Comparison of ENCODE assay signal across 14 mouse cellular contexts in the genomic region with DNA sequence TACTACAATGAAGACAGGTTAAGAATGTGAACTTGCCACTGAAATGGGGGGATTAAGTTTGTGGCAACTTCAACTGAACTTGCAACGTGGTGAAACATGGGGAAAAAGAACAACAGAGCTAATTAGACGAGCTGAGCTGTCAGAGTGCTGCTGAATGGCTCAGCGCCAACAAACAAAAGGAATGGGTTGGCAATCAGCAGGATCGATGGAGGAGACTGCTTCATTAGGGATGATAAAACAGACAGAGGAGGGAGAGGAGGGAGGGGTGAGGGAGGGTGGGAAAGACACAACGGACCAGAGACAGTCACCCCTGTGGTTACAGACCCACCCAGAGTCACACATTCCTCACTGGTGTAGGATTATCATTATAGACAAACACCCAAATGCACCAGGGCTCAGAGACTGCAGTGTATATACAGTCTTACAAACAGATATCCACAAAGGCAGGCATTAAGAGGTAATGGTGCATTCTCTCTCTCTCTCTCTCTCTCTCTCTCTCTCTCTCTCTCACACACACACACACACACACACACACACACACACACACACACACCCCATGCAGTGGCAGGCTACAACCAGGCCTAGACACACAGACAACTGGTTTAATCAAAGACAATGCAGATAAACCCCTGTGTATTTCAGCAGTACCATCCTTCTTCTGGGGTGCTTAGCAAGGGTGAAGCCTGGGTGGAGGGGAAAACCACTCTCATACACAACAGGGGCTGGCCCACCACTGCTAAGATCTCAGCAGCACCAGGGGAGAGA. TPM values are rescaled to one million over a fixed set of nuclear protein-coding genes. Genes with fewer than 3 reads are reported as not detected.
DNase-seq lines count a peak whose midpoint lies in the region; ATAC-seq lines count a peak whose summit lies in the region.
"Had no signal": no experiment of that assay in that cellular context is flagged by ENCODE, and none has a peak within 500 bp of the region (broad histone marks: within the 10 kb centered on the region; RNA-seq: fewer than 3 reads in every experiment).

No protein-coding gene starts in this region.

- H3K4me3 ChIP-seq in embryonic facial prominence, embryonic 10.5 days, result no peak overlapping the region
- H3K4me3 ChIP-seq in hindbrain, embryonic 12.5 days, result no peak overlapping the region
- H3K4me3 ChIP-seq in midbrain, embryonic 11.5 days (ENCODE audit: low read depth, low read length), result no peak overlapping the region
- H3K4me3 ChIP-seq: heart, embryonic 12.5 days; myocyte; stomach, embryonic 15.5 days had no signal

- H3K9ac ChIP-seq in hindbrain, embryonic 12.5 days, result no peak overlapping the region
- no peak overlapping the region for H3K9ac ChIP-seq in midbrain, embryonic 11.5 days (ENCODE audit: low read length)
- H3K9ac ChIP-seq: heart, embryonic 12.5 days; stomach, embryonic 15.5 days had no signal

- H3K27me3 ChIP-seq in embryonic facial prominence, embryonic 10.5 days (replicated peaks; ENCODE audit: low read depth, poor library complexity, severe bottlenecking), result peaks cover 9% of the 10 kb centered on the region; the same call in 1 of the 2 replicates
- peaks cover 9% of the 10 kb centered on the region; the same call in 1 of the 2 replicates for H3K27me3 ChIP-seq in hindbrain, embryonic 12.5 days
- no peaks in the 10 kb centered on the region for H3K27me3 ChIP-seq in midbrain, embryonic 11.5 days (ENCODE audit: control insufficient read depth, insufficient read depth, low read length)
- H3K27me3 ChIP-seq: CH12.LX; heart, embryonic 12.5 days; stomach, embryonic 15.5 days had no signal

- H3K27ac ChIP-seq in embryonic facial prominence, embryonic 10.5 days (replicated peaks), result peak overlapping the region; percentile 48
- H3K27ac ChIP-seq in hindbrain, embryonic 12.5 days, result peak overlapping the region; percentile 66
- no peak overlapping the region for H3K27ac ChIP-seq in midbrain, embryonic 11.5 days (ENCODE audit: low read depth, low read length)
- H3K27ac ChIP-seq: stomach, embryonic 15.5 days had no signal

- H3K4me1 ChIP-seq in embryonic facial prominence, embryonic 10.5 days, result peaks cover 24% of the 10 kb centered on the region
- H3K4me1 ChIP-seq in hindbrain, embryonic 12.5 days, result peaks cover 26% of the 10 kb centered on the region
- H3K4me1 ChIP-seq in midbrain, embryonic 11.5 days (ENCODE audit: control insufficient read depth, insufficient read depth, low read length), result peaks cover 12% of the 10 kb centered on the region
- H3K4me1 ChIP-seq: stomach, embryonic 15.5 days had no signal

- no peaks in the 10 kb centered on the region for H3K36me3 ChIP-seq in embryonic facial prominence, embryonic 10.5 days (replicated peaks)
- H3K36me3 ChIP-seq in hindbrain, embryonic 12.5 days, result no peaks in the 10 kb centered on the region
- no peaks in the 10 kb centered on the region for H3K36me3 ChIP-seq in midbrain, embryonic 11.5 days (ENCODE audit: control insufficient read depth, insufficient read depth, low read length)
- H3K36me3 ChIP-seq: heart, embryonic 12.5 days; stomach, embryonic 15.5 days had no signal

- 11% methylated on average over 5 of the region's 5 CpGs for WGBS in embryonic facial prominence, embryonic 10.5 days
- WGBS in hindbrain, embryonic 12.5 days, result 6% methylated on average over 5 of the region's 5 CpGs
- WGBS in midbrain, embryonic 11.5 days, result 3% methylated on average over 5 of the region's 5 CpGs

- no peak overlapping the region for H3K4me2 ChIP-seq in hindbrain, embryonic 12.5 days (replicated peaks)
- no peak overlapping the region for H3K4me2 ChIP-seq in midbrain, embryonic 11.5 days
- H3K4me2 ChIP-seq: heart, embryonic 12.5 days; stomach, embryonic 15.5 days had no signal

- peak; percentile 63 for ATAC-seq in hindbrain, embryonic 12.5 days (ENCODE audit: low FRiP score)
- peak; percentile 23; the same call in 1 of the 2 replicates for ATAC-seq in midbrain, embryonic 11.5 days (ENCODE audit: low FRiP score)
- no peak for ATAC-seq in megakaryocyte progenitor cell, adult 5-6 weeks (replicated peaks; ENCODE audit: poor library complexity)
- ATAC-seq: intestine, embryonic 16.5 days had no signal

- no peaks in the 10 kb centered on the region for H3K9me3 ChIP-seq in embryonic facial prominence, embryonic 10.5 days
- no peaks in the 10 kb centered on the region for H3K9me3 ChIP-seq in hindbrain, embryonic 12.5 days (replicated peaks)
- H3K9me3 ChIP-seq in midbrain, embryonic 11.5 days (ENCODE audit: control insufficient read depth, low read length), result no peaks in the 10 kb centered on the region
- H3K9me3 ChIP-seq: heart, embryonic 12.5 days; stomach, embryonic 15.5 days had no signal

- DNase-seq in Muller cell, postnatal 12 days (ENCODE audit: inconsistent ontology term), result peak; percentile 70
- DNase-seq in embryonic facial prominence, embryonic 10.5 days (ENCODE audit: low spot score), result peak; percentile 24
- DNase-seq in midbrain, embryonic 11.5 days (ENCODE audit: low spot score, missing footprints), result no peak
- no peak for DNase-seq in heart, adult 9 months (ENCODE audit: low spot score in 2 of 2)
- no peak for DNase-seq in adrenal gland, adult 2 months
- DNase-seq in adrenal gland, postnatal 14 days, result no peak

RNA-seq across cellular contexts. Expression of a gene that starts 42.9 kb away (rescaled TPM):
- 7.3 and 11.9 TPM in 2 replicates for polyA plus RNA-seq in embryonic facial prominence, embryonic 10.5 days (2016; fragmentation: Nextera tagmentation; extraction: Ambion mirVana)
- 12.3 and 14.7 TPM in 2 replicates for polyA plus RNA-seq in hindbrain, embryonic 12.5 days (2016; fragmentation: Nextera tagmentation; extraction: Ambion mirVana)
- polyA plus RNA-seq in midbrain, embryonic 11.5 days (2014; fragmentation: Nextera tagmentation; extraction: Ambion mirVana), result 10.9 and 14.6 TPM in 2 replicates
- total RNA-seq in megakaryocyte progenitor cell, adult 5-6 weeks (2015), result not detected in 2 replicates
- total RNA-seq in megakaryocyte progenitor cell, adult 5-6 weeks (2017), result not detected in 2 replicates
- total RNA-seq in adrenal gland, adult 2 months (2021), result under 1 TPM; 0.32 to 0.73 TPM
- 0.47 and 0.86 TPM in 2 replicates for polyA plus RNA-seq in adrenal gland, adult 2 months (2012; rRNA removed)
- 0.60 and 0.82 TPM in 2 replicates for total RNA-seq in adrenal gland, postnatal 14 days (2021)
- total RNA-seq: common myeloid progenitor, adult 5-6 weeks had no signal
- polyA plus RNA-seq: myocyte had no signal

Comparison
In these comparisons a context has a peak if more than half of its experiments do, and no peak if none do; other contexts are left out.
1. DNase-seq: peak in Muller cell, postnatal 12 days (single experiment) and embryonic facial prominence, embryonic 10.5 days (single experiment); none in midbrain, embryonic 11.5 days (single experiment), heart, adult 9 months (0 of 2), adrenal gland, adult 2 months (single experiment) and adrenal gland, postnatal 14 days (single experiment).